Mouse (Mus musculus) liver, adult 2 months (tissue): ENCODE data around the gene Hepacam2. TPM values are rescaled to one million over a fixed set of nuclear protein-coding genes. Genes with fewer than 3 reads are reported as not detected.
"Not testable (repeated sequence)": the region's sequence is repeated elsewhere in the genome, so short reads cannot be mapped to it uniquely, and the experiment has no call there.

Experiments used
- DNase-seq: peaks from one replicate; pipeline ENCODE4 v3.0.0-alpha.2; 2011; ENCODE audit warnings: low read depth, low spot score; ENCODE audit errors: extremely low read depth
- H3K27ac ChIP-seq: fragments of 200-500 bp; replicated peaks from 2 replicates; pipeline ENCODE4 v1.5.1; 2012; ENCODE audit warnings: low read depth, mild to moderate bottlenecking, control low read depth, inconsistent platforms, low read length; ENCODE audit not compliant: insufficient read depth
- H3K27me3 ChIP-seq: fragments of 200-500 bp; 2 replicates; pipeline ENCODE4 v1.6.1; 2012; ENCODE audit warnings: mild to moderate bottlenecking, moderate library complexity, low read length, inconsistent platforms; ENCODE audit not compliant: control insufficient read depth, insufficient read depth
- H3K36me3 ChIP-seq: fragments of 200-500 bp; 2 replicates; pipeline ENCODE4 v1.6.1; 2012; ENCODE audit warnings: low read length, inconsistent platforms; ENCODE audit not compliant: control insufficient read depth, insufficient read depth
- H3K4me1 ChIP-seq: fragments of 200-500 bp; 2 replicates; pipeline ENCODE4 v1.6.1; 2011; ENCODE audit warnings: low read length; ENCODE audit not compliant: control insufficient read depth, insufficient read depth
- H3K4me3 ChIP-seq: fragments of 200-500 bp; 2 replicates; pipeline ENCODE4 v1.5.1; 2011; ENCODE audit warnings: low read depth, mild to moderate bottlenecking, control low read depth, low read length, moderate library complexity; ENCODE audit not compliant: insufficient read depth
- H3K79me2 ChIP-seq: fragments of 200-500 bp; 2 replicates; pipeline ENCODE4 v1.6.1; 2012; ENCODE audit warnings: inconsistent platforms, mild to moderate bottlenecking, low read length, moderate library complexity; ENCODE audit not compliant: control insufficient read depth, insufficient read depth
- H3K9ac ChIP-seq: fragments of 200-500 bp; 2 replicates; pipeline ENCODE4 v1.6.1; 2012; ENCODE audit warnings: low read depth, mild to moderate bottlenecking, control low read depth, inconsistent platforms, low read length
- CTCF ChIP-seq: fragments of 200-500 bp; IDR thresholded peaks from 2 replicates; pipeline ENCODE4 v1.5.1; 2011; ENCODE audit warnings: low read depth, low read length, control low read depth
- POLR2A ChIP-seq: fragments of 200-500 bp; IDR thresholded peaks from 2 replicates; pipeline ENCODE4 v1.6.1; 2011; ENCODE audit warnings: low read length, control low read depth; ENCODE audit not compliant: insufficient read depth; ENCODE audit errors: extremely low read depth
- WGBS: fragments of 180-500 bp; shearing (Covaris S2); methylation state at CpG from one replicate; pipeline ENCODE4 v1.1.7; 2018; 5-methylcytosine and 5-hydroxymethylcytosine counted together
- polyA plus RNA-seq: library from polyadenylated mRNA; depleted of rRNA; stranded (reverse); fragments of >200 nt; gene quantifications from 2 replicates; pipeline ENCODE4 v1.2.3, GENCODE M21; 2012; rRNA removed
- total RNA-seq: library from RNA; depleted of rRNA; stranded (reverse); fragments of >200 nt; gene quantifications from 2 replicates; pipeline ENCODE4 v1.2.3, GENCODE M21; 2014; rRNA removed

Gene Hepacam2
- total and polyA plus RNA-seq, 2 experiments: 0.07 to 0.55 TPM

GRCm38 (mm10) chr6:3436087-3436486 is 62.0 kb downstream of the Hepacam2 start:
- Histone ChIP-seq H3K27ac (no peak overlapping the region), H3K79me2 (no peaks in the 10 kb centered on the region), H3K36me3 (no peaks in the 10 kb centered on the region), H3K9ac (no peak overlapping the region), H3K4me1 (no peaks in the 10 kb centered on the region), H3K27me3 (no peaks in the 10 kb centered on the region), H3K4me3 (no peak overlapping the region)
- DNase-seq: no peak
- no peak for TF ChIP-seq POLR2A

GRCm38 (mm10) chr6:3430976-3431375 is 67.1 kb downstream of the Hepacam2 start:
- H3K4me3 ChIP-seq, H3K36me3 ChIP-seq, H3K27me3 ChIP-seq, H3K79me2 ChIP-seq, H3K27ac ChIP-seq, DNase-seq, H3K9ac ChIP-seq, H3K4me1 ChIP-seq: not testable (repeated sequence)
- WGBS: 88% methylated on average over 2 of the region's 2 CpGs

- no peaks in the 10 kb centered on the region for H3K79me2 ChIP-seq
- no peaks in the 10 kb centered on the region for H3K36me3 ChIP-seq
- no peaks in the 10 kb centered on the region for H3K27me3 ChIP-seq
- H3K27ac ChIP-seq: no peak overlapping the region
- H3K9ac ChIP-seq: no peak overlapping the region
- peak; percentile 4 for DNase-seq
- TF ChIP-seq CTCF (no peak), POLR2A (no peak)
- H3K4me3 ChIP-seq: no peak overlapping the region
- 76% methylated on average over 1 of the region's 1 CpGs for WGBS
- H3K4me1 ChIP-seq: no peaks in the 10 kb centered on the region
Measured at GRCm38 (mm10) chr6:3427047-3427446, 71.1 kb downstream of the Hepacam2 start.

- H3K4me3 ChIP-seq, H3K36me3 ChIP-seq, H3K79me2 ChIP-seq, H3K9ac ChIP-seq, H3K27me3 ChIP-seq, H3K27ac ChIP-seq, DNase-seq, H3K4me1 ChIP-seq: not testable (repeated sequence)
Measured at GRCm38 (mm10) chr6:3425333-3425732, 72.8 kb downstream of the Hepacam2 start.

- H3K9ac ChIP-seq, H3K27ac ChIP-seq, H3K4me3 ChIP-seq, H3K36me3 ChIP-seq, DNase-seq, H3K79me2 ChIP-seq, H3K4me1 ChIP-seq, H3K27me3 ChIP-seq: not testable (repeated sequence)
- WGBS: 20% methylated on average over 1 of the region's 4 CpGs
Measured at GRCm38 (mm10) chr6:3424613-3425277, 73.4 kb downstream of the Hepacam2 start.

Other genes with a start within 250 kb of the Hepacam2 start
- 14.6 and 24.8 TPM in 2 replicates for gene Samd9l, start 98.7 kb downstream of the Hepacam2 start, total RNA-seq
- gene Samd9l, start 98.7 kb downstream of the Hepacam2 start, polyA plus RNA-seq: 0.78 and 0.83 TPM in 2 replicates
- gene Vps50, start 84 bp upstream of the Hepacam2 start, total RNA-seq: 10.4 and 11.8 TPM in 2 replicates
- 0.97 and 1.3 TPM in 2 replicates for gene Vps50, start 84 bp upstream of the Hepacam2 start, polyA plus RNA-seq